Mouse (Mus musculus) CD4-positive helper T cell, adult 2 months (primary cell): ENCODE measurements around the gene Pald1.
A peak's percentile ranks its signal among the peaks of the same experiment; 100 is the strongest.

Source experiments
- DNase-seq: peaks from one replicate; pipeline ENCODE4 v3.0.0-alpha.2; 2012; ENCODE audit warnings: low read depth, missing footprints, low spot score

Gene Pald1

DNA sequence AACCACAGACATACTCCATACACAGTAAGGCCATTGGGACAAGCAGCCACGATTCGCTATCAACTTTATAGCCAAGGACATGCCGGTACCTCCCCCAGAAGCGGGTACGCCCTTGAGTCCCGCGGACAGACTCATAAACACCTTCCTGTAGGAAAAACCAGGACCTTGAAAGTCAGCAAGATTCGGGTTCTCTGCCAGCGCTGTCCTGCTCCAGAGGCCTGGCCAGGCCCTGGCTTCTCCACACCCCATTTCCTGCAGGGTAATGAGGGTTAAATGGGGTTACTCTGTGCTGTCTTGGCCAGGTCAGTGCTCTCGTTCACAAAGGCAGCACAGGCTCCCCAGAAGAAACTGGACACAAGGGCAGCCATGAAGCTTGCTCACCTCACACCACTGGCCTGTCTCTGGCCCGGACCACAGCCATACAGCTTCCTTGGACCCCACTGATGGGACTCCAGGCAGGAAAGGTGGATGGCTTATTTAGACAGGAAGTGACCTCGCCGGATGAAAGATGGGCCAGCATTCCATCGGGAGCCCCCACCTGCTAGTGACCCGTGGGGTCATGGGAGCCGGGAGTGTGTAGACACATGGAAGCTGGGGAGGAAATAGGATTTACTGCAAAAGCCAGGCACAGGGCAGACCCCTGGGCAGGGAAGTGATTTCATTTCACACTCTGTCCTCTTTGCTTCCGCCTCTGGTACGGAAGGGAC is 12.9 kb downstream of the Pald1 start:
- DNase-seq, result no peak

DNA sequence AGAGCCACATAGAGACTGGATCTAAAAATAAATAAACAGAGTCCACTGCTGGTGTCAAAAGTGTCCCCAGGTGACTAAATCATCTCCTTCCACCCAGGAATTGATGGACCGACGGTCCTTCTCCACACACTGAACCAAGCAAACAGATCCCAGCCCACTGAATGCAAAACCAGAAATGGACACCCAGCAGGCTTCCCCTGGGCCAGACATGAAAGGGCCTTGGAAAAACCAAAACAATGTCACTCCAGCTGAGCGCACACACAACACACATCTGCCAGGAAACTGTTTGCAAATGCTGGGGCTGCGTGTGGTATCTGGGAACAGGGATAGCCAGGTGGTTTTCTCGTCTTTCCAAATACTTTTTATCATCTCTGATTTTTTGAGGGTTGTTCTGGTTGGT is 13.6 kb downstream of the Pald1 start:
- DNase-seq, result no peak

DNA sequence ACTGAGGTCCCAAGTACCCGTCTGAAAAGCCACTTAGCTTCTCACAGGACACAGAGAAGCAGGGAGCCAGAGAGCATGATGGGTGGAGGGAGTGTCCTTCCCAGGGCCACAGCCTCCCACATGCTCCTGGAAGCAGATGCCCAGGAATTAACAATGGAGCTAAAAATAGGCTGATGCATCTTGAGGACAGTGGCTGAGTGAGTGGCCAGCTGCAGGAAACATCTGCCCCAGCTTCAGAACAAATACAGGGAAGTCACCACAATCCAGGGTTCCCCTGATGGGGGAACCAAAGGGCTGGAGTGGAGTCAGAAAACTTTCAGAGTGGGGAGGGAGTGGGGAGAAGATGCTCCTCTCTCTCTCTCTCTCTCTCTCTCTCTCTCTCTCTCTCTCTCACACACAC is 17.4 kb downstream of the Pald1 start:
- no peak for DNase-seq

DNA sequence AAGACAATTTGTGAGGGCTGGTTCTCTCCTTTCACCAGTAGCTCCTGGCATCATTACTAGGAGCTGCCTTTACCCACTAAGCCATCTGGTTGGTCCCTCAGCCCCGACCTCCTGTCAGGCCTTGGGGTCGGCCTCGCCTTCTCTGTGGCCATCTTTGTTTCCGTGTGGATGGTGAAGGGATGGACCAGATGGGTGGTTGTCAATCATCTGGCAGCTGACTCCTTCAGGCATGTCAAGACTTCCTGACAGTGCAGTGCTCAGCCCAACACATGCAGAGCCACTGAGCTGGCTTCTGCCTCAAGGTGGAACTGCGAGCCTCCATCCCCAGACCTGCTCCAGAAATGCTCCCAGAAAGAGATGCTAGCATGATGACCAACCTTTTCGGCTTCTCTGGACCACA is 18.9 kb downstream of the Pald1 start:
- DNase-seq, result no peak

DNA sequence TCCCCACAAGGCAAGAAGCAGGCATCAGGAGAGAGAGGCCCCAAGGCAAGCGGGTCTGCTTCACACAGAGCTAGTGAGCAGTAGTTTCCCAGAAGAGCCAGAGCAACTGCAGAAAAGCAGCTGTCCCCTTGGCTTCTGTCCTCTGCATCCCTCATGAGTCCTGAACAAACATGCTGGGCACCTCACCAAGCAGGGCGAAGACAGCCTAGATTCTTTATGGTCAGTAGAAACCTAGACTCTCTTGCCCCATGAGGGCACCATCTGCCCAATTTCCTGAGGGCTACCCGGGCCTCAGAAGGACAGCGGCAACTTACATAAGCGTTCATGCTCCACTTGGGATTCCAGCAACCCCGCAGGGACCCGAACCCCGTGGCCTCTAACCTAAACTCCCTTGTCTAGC is 20.3 kb downstream of the Pald1 start:
- no peak for DNase-seq

DNA sequence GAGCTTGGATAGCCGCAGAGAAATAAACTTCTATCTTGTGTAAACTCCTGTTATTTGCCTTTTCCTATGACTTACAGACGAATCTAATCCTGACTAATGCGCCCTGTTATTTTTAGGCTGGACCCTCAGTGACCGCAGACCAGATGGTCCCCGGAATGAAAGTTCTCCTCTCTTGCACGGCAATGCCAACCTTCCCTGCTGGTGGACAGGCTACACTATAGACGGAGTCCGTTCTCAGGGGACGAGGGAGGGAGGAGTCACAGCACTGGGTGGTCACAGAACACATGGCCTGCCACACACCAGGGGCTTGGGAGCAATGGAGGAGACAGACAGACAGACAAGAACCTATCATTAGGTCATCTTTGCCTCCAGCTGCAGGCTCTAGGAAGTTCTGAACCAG is 20.8 kb downstream of the Pald1 start:
- no peak for DNase-seq

DNA sequence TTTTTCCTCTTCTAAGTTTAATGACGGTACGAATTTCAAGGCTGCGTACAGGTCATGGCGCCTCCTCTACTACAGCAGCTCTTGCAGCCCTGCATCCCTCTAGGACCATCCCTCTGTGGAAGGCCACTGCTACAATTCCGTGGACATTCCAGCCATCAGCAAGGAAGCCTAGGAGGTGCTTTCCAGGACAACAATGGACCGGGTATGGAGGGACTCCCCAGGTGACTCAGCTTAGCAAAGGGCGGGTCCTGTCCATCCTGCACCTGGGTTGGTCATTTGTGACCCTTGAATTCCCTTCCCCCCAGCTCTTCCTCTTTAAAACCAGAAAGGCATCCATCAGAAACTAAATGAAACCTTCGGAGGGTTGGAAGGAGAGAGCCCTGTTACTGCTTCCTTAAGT is 22.7 kb downstream of the Pald1 start:
- no peak for DNase-seq

DNA sequence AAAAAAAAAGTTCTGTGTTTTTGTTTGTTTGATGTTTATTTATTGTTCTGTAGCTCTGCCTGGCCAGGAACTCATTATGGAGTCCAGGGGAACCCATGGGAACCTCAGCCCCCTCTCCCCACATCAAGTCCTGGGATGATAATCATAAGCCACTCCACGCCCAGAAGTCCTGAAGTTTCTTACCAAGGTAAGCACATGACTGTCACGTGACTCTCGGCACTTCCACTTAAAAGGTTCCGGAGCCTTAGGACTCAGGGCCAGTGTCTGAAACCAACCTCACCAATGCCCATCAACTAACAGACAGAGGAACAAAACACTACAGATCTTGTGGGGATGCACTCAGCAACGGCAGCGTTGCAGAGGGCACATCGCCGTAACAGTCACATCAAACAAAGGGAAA is 23.9 kb downstream of the Pald1 start:
- DNase-seq, result no peak

DNA sequence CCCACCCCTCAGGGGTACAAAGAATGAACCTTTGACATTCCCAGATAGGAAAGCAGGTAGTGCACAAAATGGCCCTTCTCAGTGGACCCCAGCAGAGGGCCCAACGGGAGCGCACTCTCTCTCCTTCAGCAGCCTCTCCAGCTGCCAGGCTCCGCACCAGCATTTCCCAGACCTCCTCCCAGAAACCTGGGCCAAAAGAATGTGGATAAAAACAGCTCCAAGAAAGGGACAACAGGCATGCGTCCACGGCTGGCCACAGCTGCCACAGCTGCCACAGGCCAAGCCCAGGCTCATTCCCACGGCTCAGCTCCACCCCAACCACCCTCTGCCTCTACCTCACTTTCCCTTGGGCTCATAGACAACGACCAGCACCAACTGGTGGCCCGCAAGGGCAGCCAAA is 25.7 kb downstream of the Pald1 start:
- DNase-seq, result no peak

DNA sequence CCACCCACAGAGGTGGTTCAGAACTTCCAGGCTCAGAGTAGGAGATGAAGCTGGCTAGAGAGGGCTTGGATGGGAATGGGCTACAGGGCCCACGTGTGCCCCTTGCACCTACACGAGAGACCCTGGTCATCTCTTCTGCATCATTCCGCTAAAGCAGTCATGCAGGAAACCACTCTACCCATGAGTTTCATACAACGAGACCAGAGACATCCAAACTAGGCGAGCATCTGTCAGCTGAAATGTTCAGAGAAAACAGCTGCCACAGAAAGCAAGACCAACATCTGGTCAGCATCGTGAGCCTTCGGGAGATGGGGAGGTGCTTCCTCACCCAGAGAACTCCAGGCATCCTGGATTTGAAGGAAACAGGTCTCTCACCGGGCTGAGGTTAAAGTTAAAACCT is 26.8 kb downstream of the Pald1 start:
- DNase-seq, result no peak

DNA sequence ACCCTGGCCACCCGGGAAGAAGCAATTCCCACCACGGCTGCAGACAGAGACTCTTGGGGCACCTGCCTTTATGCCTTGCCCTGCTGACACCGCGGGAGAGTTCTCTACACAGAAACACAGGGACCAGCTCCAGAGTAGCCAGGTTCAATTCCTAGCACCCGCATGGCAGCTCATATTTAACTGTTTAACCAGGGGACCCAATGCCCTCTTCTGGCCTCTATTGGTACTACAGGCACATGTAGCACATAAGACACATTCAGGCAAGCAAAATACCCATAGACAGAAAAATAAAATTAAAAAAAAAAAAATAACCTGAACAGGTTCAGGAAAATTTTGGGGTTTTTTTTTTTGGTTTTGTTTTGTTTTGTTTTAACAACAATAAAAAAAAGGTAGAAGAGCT is 27.2 kb downstream of the Pald1 start:
- no peak for DNase-seq

DNA sequence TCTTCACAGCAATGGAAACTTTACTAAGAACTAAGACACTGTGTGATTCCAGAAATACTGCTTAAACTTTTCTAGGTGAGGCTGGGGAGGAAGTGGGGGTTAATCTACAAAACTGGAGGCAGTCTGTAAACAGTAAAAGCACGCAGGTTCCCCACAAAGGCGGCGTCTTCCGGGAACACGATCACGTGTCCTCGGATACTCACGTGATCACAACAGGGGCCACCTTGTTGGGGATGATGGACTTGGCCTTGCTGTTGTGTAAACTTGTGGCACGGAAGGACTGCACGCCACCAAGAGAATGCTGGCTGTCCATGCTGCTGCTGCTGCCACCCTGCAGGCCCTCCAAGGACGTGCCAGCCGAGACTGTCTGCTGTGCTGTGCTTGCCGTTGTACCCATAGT is 27.7 kb downstream of the Pald1 start:
- DNase-seq, result no peak

DNA sequence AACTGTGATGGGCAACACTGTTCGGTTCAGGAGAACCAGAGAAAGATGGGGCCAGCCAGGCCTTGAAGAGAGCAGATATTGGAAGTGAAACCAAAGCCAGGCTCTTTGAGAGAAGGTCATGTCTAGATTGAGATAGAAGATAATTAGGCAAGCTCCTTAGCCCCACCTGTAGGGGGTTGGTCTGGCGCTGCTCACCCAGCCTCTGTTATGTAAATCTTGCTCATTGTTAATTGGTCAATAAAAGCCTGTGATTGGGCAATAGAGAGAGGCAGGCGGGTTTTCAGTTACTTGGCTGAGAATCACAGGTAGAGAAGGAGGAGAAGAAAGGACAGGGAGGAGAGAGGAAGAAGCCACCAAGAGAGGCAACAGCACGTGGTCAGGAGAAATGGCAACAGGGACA is 32.1 kb downstream of the Pald1 start:
- DNase-seq, result no peak

DNA sequence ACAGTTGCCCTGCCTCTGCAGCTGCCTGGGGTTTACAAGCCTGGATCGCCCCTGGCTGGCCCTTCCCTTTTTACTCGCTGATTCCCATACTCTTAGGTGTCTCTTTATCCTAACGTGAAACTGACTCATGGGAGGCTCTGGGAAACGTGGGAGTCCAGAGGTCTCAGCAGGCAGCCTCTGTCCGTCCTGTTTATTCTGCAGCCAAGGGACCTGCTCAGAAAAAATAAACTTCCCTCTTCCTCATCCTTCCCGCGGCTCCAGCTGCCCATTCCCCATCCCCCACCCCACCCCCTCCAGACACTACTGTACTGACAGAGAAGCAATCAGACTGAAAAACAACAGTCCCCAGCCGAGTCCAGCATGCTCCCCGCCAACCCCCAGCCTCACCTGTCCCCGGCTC is 37.0 kb downstream of the Pald1 start:
- no peak for DNase-seq

DNA sequence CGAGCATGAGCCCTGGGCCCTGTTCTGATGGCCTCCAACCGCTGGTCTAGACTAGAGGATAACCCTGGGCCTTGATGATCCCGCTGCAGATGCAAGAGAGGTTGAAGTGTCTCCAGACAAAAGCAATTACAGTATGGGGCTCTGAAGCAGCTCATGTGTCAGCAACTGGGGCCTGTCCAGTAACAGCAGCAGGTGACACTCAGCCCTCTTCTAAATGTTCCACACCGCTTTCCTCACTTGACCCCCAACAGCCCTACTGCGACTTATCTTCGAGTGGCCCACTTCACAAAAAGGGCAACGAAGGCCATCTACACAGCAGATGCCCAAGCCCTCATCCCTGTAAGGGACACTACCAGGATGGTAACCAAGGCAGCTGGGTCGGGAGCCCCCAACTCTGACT is 38.2 kb downstream of the Pald1 start:
- no peak for DNase-seq

DNA sequence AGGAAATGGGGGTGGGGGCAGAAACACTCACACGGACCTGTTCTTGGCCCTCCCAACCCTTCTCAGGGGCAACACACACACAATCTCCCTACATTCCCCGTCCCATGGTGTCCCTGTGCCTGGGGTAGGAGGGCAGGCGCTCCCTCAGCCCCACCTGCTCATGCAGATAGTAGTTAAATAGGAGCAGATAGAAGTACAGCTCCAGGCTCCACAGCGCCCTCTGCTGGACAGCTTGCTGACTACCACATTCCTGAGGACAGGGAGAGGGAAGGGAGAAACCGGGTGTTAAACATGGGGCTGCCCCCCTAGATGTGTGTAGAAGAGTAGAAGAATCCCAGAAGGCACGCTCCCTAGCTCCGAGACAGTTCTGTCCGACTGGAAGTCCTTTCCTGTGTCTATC is 39.4 kb downstream of the Pald1 start:
- peak; percentile 51 for DNase-seq

DNA sequence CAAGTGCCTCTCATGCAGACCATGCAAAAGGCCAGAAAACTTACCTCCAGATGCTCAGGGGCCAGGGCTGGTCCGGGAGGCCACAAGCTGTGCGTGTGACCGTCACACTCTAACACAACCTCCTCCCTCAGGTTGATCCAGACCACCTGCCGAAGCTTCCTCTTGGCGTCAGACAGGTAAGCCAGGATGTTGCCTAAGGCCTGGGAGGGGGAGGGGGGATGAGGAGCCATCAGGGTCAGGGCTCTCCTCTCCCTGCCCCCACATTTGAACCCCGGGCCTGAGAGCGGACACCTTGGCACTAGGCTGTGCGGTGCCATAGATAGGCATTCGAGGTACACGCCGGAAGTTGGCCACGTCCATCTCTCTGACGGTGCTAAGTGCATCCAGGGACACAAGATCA is 40.6 kb downstream of the Pald1 start:
- no peak for DNase-seq

DNA sequence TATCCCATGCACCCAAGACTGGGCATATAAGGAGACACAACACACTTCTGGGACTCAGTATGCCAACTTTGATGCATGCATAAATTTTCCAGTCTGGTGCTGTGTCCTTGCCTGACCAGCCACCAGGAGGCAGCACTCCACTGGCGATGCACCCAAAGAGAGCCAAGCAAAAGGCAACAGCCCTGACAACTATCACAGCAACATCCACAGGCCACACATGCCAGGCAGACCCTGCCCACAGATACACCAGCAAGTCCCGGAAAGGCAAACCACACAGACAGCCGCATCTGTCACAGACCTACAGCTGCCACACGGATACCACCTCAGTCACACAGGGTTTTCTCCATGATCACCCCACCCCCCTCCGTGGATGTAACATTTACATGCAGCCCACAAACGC is 41.8 kb downstream of the Pald1 start:
- DNase-seq, result peak; percentile 51

DNA sequence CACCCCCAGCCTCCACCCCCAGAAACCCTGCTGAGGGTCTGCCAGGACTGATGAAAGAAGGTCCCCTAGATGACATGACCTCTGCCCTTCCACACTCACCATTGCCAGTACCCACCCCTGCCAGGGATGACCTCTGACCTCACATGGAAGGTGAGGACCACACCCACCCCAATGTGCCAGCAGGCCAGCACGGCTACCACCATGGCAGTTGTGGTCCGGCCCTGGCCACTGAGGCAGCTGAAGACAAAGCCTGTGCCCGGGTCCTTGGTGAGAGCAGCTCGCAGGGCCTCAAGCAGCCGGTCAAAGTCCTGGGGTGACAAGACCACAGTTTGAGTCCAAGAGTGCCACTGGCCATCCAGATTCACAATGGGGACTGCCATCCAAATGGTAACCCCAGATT is 42.3 kb downstream of the Pald1 start:
- DNase-seq, result no peak

DNA sequence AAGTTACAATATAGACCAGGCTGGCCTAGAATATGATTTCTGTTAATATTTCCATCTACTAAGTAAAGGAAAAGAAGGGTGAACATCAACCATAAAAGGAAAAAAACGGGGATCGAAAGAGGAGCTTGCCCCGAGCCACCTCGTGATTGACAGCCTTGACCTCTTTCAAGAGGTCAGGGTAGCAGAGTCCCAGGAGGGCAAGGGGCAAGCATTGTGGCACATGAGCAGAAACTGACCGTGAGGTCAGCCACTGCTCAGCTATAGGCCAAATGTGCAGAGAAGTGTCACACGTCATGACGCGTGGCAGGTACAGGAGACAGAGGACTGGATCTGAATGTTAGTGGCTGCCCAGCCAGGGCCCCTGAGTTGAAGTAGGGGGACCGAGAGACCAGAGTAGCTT is 43.1 kb downstream of the Pald1 start:
- no peak for DNase-seq

DNA sequence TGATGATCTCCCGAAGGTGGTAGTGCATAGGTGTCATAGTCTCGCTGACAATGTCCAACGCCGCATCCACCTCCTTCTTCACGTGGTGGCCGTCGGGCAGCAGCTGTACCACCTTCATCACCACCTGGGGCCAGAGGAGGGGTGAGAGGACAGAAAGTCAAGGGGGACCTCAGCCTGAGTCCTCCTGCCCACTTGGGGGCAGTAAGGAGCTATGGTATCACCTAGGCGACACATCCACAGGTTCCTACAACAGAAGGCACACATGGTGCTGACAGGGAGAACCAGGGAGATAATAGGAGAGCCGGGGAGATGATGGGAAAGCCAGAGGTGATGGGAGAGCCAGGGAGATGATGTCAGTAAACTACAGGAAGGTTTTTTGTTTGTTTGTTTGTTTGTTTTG is 44.1 kb downstream of the Pald1 start:
- DNase-seq, result no peak

DNA sequence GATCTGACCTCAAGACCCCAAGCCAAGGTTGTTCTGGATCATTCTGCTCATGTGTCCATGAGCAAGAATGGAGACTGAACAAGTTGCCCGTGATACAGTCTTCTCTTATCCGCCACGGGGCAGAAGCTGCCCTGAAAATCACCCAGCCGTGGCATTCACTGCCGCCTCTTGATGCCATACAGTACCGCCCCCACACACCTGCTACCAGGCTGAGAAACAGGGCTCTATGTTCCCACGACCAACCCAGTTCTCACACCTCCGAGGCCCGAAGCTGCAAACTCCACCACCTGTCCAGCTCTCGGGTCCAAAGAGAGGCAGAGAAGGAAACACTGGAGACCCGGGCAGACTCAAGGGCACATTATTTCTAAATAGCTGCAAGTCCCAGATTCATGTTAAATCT is 45.7 kb downstream of the Pald1 start:
- DNase-seq, result no peak

DNA sequence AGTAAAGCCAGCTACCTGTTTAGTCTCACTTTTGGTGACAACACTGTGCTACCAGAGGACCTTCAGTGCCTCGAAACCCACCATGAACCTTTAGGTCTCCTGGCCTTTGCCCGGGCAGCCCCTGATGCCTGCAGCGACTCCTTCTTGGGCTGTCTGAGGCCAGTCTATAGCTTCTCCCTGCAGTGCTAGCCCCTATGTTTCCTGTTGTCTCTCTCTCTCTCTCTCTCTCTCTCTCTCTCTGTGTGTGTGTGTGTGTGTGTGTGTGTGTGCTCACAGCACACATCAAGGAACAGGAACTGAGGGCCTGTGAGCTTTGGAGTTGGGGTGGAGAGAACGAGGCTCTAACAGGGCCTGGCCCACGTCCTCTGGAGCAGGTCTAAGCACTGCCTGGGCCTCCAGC is 46.7 kb downstream of the Pald1 start:
- DNase-seq, result peak; percentile 34

DNA sequence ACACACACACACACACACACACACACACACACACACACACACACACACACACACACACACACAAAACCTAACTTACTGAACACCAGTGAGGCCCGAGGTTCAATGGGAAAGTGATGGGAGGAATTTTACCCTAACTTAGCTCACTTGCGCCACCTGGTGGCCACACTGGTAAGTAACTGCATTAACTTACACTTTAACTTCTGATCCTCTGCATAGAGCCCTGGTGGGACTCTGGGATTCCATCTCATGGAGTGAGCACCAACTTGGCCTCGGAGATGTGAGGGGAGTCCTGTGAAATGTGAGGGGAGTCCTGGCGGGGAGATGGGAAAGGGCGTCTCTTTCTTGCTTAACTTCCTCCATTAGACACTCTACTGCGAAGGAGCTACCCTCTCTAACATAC is 47.2 kb downstream of the Pald1 start:
- DNase-seq, result peak; percentile 73
